Mouse (Mus musculus): ENCODE measurements around the gene Cacnb1.

Cacnb1 gene

GRCm38 (mm10) chr11:98011716-98012115 lies 11.1 kb downstream of the Cacnb1 start:
- DNase-seq (ENCODE audit: low read depth, low spot score): no peak

GRCm38 (mm10) chr11:98008087-98008486 lies 14.7 kb downstream of the Cacnb1 start:
- no peak for DNase-seq (ENCODE audit: low read depth, low spot score)

GRCm38 (mm10) chr11:98005686-98006085 lies 17.1 kb downstream of the Cacnb1 start:
- no peak for DNase-seq (ENCODE audit: low read depth, low spot score)

GRCm38 (mm10) chr11:98005076-98005475 lies 17.8 kb downstream of the Cacnb1 start:
- DNase-seq (ENCODE audit: low read depth, low spot score): peak; percentile 97

- no peak for DNase-seq (ENCODE audit: low read depth, low spot score)
These were observed 18.7 kb downstream of the Cacnb1 start for GRCm38 (mm10) chr11:98004161-98004560.

GRCm38 (mm10) chr11:98003171-98003671 lies 19.6 kb downstream of the Cacnb1 start:
- no peak for DNase-seq (ENCODE audit: low read depth, low spot score)

- DNase-seq (ENCODE audit: low read depth, low spot score): peak; percentile 91
These were observed 20.2 kb downstream of the Cacnb1 start for GRCm38 (mm10) chr11:98002627-98003026.

GRCm38 (mm10) chr11:98001986-98002385 lies 20.8 kb downstream of the Cacnb1 start:
- no peak for DNase-seq (ENCODE audit: low read depth, low spot score)

- no peak for DNase-seq (ENCODE audit: low read depth, low spot score)
These were observed 21.4 kb downstream of the Cacnb1 start for GRCm38 (mm10) chr11:98001351-98001824.

GRCm38 (mm10) chr11:98000378-98001140 lies 22.3 kb downstream of the Cacnb1 start:
- no peak for DNase-seq (ENCODE audit: low read depth, low spot score)

GRCm38 (mm10) chr11:97999748-98000147 lies 23.1 kb downstream of the Cacnb1 start:
- DNase-seq (ENCODE audit: low read depth, low spot score): no peak

- no peak for DNase-seq (ENCODE audit: low read depth, low spot score)
These were observed 23.8 kb downstream of the Cacnb1 start for GRCm38 (mm10) chr11:97998898-97999608.

GRCm38 (mm10) chr11:97998074-97998793 lies 24.6 kb downstream of the Cacnb1 start:
- no peak for DNase-seq (ENCODE audit: low read depth, low spot score)

GRCm38 (mm10) chr11:97997387-97997960 lies 25.4 kb downstream of the Cacnb1 start:
- no peak for DNase-seq (ENCODE audit: low read depth, low spot score)

- DNase-seq (ENCODE audit: low read depth, low spot score): no peak
These were observed 26.1 kb downstream of the Cacnb1 start for GRCm38 (mm10) chr11:97996691-97997090.

- peak; percentile 80 for DNase-seq (ENCODE audit: low read depth, low spot score)
These were observed 27.1 kb downstream of the Cacnb1 start, which contains the start of gene Arl5c for GRCm38 (mm10) chr11:97995564-97996288. Arl5c (minus strand) TSS chr11:97996181.

GRCm38 (mm10) chr11:97994539-97995100 lies 28.2 kb downstream of the Cacnb1 start:
- DNase-seq (ENCODE audit: low read depth, low spot score): peak; percentile 93

GRCm38 (mm10) chr11:97988530-97989096 lies 34.2 kb downstream of the Cacnb1 start:
- peak; percentile 90 for DNase-seq (ENCODE audit: low read depth, low spot score)

- DNase-seq (ENCODE audit: low read depth, low spot score): peak; percentile 99
These were observed 35.0 kb downstream of the Cacnb1 start for GRCm38 (mm10) chr11:97987551-97988526.

Data from ZHBTc4 (cell line).